Mouse (Mus musculus): Measurements from ENCODE around the gene Lypd9. TPM values are rescaled to one million over a fixed set of nuclear protein-coding genes. Genes with fewer than 3 reads are reported as not detected.

The Lypd9 gene
- polyA plus RNA-seq, 1 experiment, result not detected

- peaks cover under 1% of the 10 kb centered on the region for H3K9me3 ChIP-seq
- H3K4me3 ChIP-seq (replicated peaks), result no peak overlapping the region
- TF ChIP-seq GATA1 (IDR thresholded peaks at IDR 0.05; ENCODE audit: borderline replicate concordance, low read length) (no peak), FLI1 (IDR thresholded peaks at IDR 0.05; ENCODE audit: low read length) (no peak)
These were observed 44.7 kb downstream of the Lypd9 start for GRCm38 (mm10) chr11:58408066-58408465.

GRCm38 (mm10) chr11:58400655-58401054, 52.1 kb downstream of the Lypd9 start:
- peaks cover 4% of the 10 kb centered on the region for H3K27me3 ChIP-seq (replicated peaks)
- no peaks in the 10 kb centered on the region for H3K9me3 ChIP-seq
- no peaks in the 10 kb centered on the region for H3K36me3 ChIP-seq (replicated peaks; ENCODE audit: low read length)
- TF ChIP-seq FLI1 (IDR thresholded peaks at IDR 0.05; ENCODE audit: low read length), result no peak
- no peak for TF ChIP-seq GATA1 (IDR thresholded peaks at IDR 0.05; ENCODE audit: borderline replicate concordance, low read length)
- H3K4me3 ChIP-seq (replicated peaks), result no peak overlapping the region
- H3K4me1 ChIP-seq, result 0 out of 2 replicates have a peak, but pooled peaks cover 3% of the 10 kb centered on the region

More at GRCm38 (mm10) chr11:58408066-58408465, 44.7 kb downstream of the Lypd9 start:
- Histone ChIP-seq H3K27me3 (replicated peaks) (peaks cover 2% of the 10 kb centered on the region), H3K36me3 (replicated peaks; ENCODE audit: low read length) (no peaks in the 10 kb centered on the region), H3K4me1 (no peaks in the 10 kb centered on the region)

- Histone ChIP-seq H3K9me3 (no peaks in the 10 kb centered on the region), H3K4me1 (0 out of 2 replicates have a peak, but pooled peaks cover 3% of the 10 kb centered on the region), H3K4me3 (replicated peaks) (no peak overlapping the region), H3K27me3 (replicated peaks) (peaks cover 4% of the 10 kb centered on the region), H3K36me3 (replicated peaks; ENCODE audit: low read length) (no peaks in the 10 kb centered on the region)
- no peak for TF ChIP-seq FLI1 (IDR thresholded peaks at IDR 0.05; ENCODE audit: low read length)
- no peak for TF ChIP-seq GATA1 (IDR thresholded peaks at IDR 0.05; ENCODE audit: borderline replicate concordance, low read length)
These were observed 52.6 kb downstream of the Lypd9 start for GRCm38 (mm10) chr11:58399985-58400645.

Other genes starting within 250 kb of the Lypd9 start
- 0.19 TPM in 1 of 2 replicates, not detected in the other for gene 4930438A08Rik, start 178.1 kb downstream of the Lypd9 start, polyA plus RNA-seq (2012; ENCODE audit: insufficient read depth, low replicate concordance)
- gene Zfp692, start 145.9 kb downstream of the Lypd9 start, polyA plus RNA-seq (2012; ENCODE audit: insufficient read depth, low replicate concordance), result 7.7 and 14.6 TPM in 2 replicates
- 11.6 and 18.5 TPM in 2 replicates for gene Zfp672, start 122.6 kb downstream of the Lypd9 start, polyA plus RNA-seq (2012; ENCODE audit: insufficient read depth, low replicate concordance)
- gene Sh3bp5l, start 122.2 kb downstream of the Lypd9 start, polyA plus RNA-seq (2012; ENCODE audit: insufficient read depth, low replicate concordance), result 2.9 and 15.9 TPM in 2 replicates
- gene Lypd8, start 73.9 kb downstream of the Lypd9 start, polyA plus RNA-seq (2012; ENCODE audit: insufficient read depth, low replicate concordance), result not detected in 2 replicates
- not detected in 2 replicates for gene 1810065E05Rik, start 31.8 kb downstream of the Lypd9 start, polyA plus RNA-seq (2012; ENCODE audit: insufficient read depth, low replicate concordance)
- gene Gm12253, start 20.4 kb downstream of the Lypd9 start, polyA plus RNA-seq (2012; ENCODE audit: insufficient read depth, low replicate concordance), result not detected in 2 replicates
- not detected in 2 replicates for gene Olfr30, start 9.3 kb upstream of the Lypd9 start, polyA plus RNA-seq (2012; ENCODE audit: insufficient read depth, low replicate concordance)
- gene Olfr332, start 39.6 kb upstream of the Lypd9 start, polyA plus RNA-seq (2012; ENCODE audit: insufficient read depth, low replicate concordance), result not detected in 2 replicates
- gene Olfr331, start 49.6 kb upstream of the Lypd9 start, polyA plus RNA-seq (2012; ENCODE audit: insufficient read depth, low replicate concordance), result not detected in 2 replicates
- not detected in 2 replicates for gene Olfr330, start 81.9 kb upstream of the Lypd9 start, polyA plus RNA-seq (2012; ENCODE audit: insufficient read depth, low replicate concordance)
- gene Olfr329-ps, start 93.5 kb upstream of the Lypd9 start, polyA plus RNA-seq (2012; ENCODE audit: insufficient read depth, low replicate concordance), result not detected in 2 replicates
- gene Olfr328, start 102.7 kb upstream of the Lypd9 start, polyA plus RNA-seq (2012; ENCODE audit: insufficient read depth, low replicate concordance), result 0.44 TPM in 1 of 2 replicates, not detected in the other
- gene Olfr224, start 117.6 kb upstream of the Lypd9 start, polyA plus RNA-seq (2012; ENCODE audit: insufficient read depth, low replicate concordance), result not detected in 2 replicates
- not detected in 2 replicates for gene Olfr325, start 124.8 kb upstream of the Lypd9 start, polyA plus RNA-seq (2012; ENCODE audit: insufficient read depth, low replicate concordance)
- not detected in 2 replicates for gene Olfr324, start 142.2 kb upstream of the Lypd9 start, polyA plus RNA-seq (2012; ENCODE audit: insufficient read depth, low replicate concordance)
- gene 2210407C18Rik, start 163.2 kb upstream of the Lypd9 start, polyA plus RNA-seq (2012; ENCODE audit: insufficient read depth, low replicate concordance), result not detected in 2 replicates
- not detected in 2 replicates for gene Olfr323, start 177.6 kb upstream of the Lypd9 start, polyA plus RNA-seq (2012; ENCODE audit: insufficient read depth, low replicate concordance)
- 7.9 and 18.0 TPM in 2 replicates for gene Trim58, start 187.5 kb upstream of the Lypd9 start, polyA plus RNA-seq (2012; ENCODE audit: insufficient read depth, low replicate concordance)
- not detected in 2 replicates for gene Olfr322, start 205.9 kb upstream of the Lypd9 start, polyA plus RNA-seq (2012; ENCODE audit: insufficient read depth, low replicate concordance)
- gene Olfr320, start 228.2 kb upstream of the Lypd9 start, polyA plus RNA-seq (2012; ENCODE audit: insufficient read depth, low replicate concordance), result not detected in 2 replicates
- gene Olfr319, start 246.2 kb upstream of the Lypd9 start, polyA plus RNA-seq (2012; ENCODE audit: insufficient read depth, low replicate concordance), result not detected in 2 replicates